Mouse (Mus musculus) gastrocnemius, postnatal 25 days (tissue): Measurements from ENCODE around the gene Ccdc87. TPM values are rescaled to one million over a fixed set of nuclear protein-coding genes. Genes with fewer than 3 reads are reported as not detected.
"Not testable (repeated sequence)": the region's sequence is repeated elsewhere in the genome, so short reads cannot be mapped to it uniquely, and the experiment has no call there.

ENCODE experiments used
- DNase-seq: peaks from one replicate; pipeline ENCODE4 v3.0.0; 2022
- long read RNA-seq, 2 experiments: library from polyadenylated mRNA; stranded (forward); transcript quantifications; one replicate each; pipeline ENCODE4 v2.0.0; 2021
- total RNA-seq, 2 experiments: library from RNA; stranded (reverse); gene quantifications; 1 replicate in 1 of 2; 2 replicates in 1 of 2; pipeline ENCODE4 v1.2.3; 2021

Gene Ccdc87
- total RNA-seq, result not detected
- long read RNA-seq, experiment 1, result 0 reads
- long read RNA-seq, experiment 2, result 0 reads

DNA sequence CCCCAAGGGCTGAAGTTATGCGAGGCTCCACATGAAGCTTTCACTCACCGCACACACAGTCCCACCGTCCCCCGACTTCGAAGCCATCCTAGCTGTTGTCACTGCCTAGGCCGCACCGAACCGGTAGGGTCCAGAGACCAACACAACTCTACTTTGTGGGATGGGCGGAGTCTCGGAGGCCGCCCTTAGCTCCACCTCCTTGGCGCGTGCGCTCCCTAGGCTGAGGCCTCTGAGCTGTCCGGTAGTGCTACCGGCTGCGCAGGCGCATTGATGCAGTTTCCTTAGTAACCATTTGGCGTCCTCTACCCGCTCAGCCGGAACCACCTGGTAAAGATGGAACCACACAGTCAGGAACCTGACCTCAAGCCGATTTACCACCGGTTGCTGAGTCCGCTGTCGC lies at the start of gene Ccdc87, which contains the start of gene Ccs:
Gene Ccdc87, plus strand, starts transcription at position 218 of the 400 bp plus-strand sequence.
Gene Ccs, minus strand, starts transcription at position 184 of the 400 bp plus-strand sequence.
- peak; percentile 96 for DNase-seq

DNA sequence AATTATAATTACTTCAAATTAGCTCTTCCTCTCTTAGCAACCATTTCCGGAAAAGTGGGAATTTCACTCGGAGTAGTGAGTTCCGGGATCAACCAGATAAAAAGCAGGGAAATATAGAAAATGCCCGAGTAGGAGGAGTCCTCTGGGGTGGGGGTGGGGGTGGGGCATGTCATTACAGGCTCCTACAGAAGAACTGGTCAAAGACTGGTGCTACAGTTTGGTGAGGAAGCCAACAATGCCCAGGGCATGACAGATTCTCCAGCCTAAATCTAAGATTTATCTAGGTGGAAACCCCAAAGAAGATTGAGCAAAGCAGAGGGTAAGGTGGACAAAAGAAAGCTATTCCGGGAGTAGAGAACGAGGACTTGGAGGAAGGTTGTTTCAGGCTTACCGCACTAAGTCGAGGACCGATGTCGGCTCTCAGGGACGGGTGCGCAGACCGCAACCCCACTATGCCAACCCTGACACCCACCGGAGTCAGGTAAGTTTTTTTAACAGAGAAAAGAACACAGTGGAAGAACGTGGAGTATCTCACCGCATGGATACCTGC lies 45.8 kb upstream of the Ccdc87 start:
- DNase-seq, result no peak

DNA sequence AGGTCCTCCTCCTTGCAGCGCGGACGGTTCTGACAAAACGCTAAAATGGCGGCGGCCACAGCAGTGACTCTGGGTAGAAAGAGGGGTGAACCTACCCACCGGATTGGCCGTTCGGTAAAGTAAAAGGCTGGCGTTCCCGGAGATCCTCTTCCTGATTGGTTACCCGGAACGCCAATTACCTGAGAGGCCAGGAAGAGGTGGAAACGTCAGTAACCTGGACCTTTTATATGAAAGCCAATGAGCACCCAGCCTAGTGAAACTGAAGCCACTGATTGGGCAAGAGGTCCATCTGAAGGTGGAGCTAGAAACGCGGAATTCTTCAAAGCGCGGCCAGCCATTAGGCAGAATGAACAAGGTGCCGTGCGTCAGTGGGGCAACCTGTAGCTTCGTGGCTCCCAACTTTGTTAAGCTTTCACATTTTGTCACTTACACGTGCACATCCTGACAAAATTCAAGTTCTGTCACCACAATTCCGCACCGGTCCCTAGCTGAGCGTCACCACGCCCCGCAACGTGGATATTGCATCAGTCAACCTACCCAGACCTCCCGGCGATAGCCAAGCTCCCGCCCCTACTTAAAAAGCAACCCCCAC lies 45.2 kb upstream of the Ccdc87 start, which contains the start of gene Rbm4:
Gene Rbm4, minus strand, starts transcription at position 71 of the 592 bp plus-strand sequence.
- peak; percentile 97 for DNase-seq

DNA sequence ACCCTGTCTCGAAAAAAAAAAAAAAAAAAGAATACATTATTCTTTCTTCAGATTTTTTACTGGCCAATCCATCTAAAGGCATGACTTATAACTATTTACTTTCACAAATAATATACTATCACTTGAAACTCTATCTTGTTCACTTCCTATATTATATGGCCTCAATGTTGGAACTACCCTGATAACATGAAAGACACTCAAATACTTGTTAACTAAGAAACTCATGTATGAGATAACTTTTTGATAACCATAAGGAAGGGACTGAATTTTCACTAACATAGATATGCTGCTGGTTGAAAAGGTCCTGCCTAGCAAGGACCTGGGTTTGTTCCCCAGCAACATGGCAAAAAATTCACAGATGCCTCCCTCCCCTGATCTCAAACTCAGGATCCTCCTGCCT lies 43.2 kb upstream of the Ccdc87 start:
- DNase-seq, result no peak

DNA sequence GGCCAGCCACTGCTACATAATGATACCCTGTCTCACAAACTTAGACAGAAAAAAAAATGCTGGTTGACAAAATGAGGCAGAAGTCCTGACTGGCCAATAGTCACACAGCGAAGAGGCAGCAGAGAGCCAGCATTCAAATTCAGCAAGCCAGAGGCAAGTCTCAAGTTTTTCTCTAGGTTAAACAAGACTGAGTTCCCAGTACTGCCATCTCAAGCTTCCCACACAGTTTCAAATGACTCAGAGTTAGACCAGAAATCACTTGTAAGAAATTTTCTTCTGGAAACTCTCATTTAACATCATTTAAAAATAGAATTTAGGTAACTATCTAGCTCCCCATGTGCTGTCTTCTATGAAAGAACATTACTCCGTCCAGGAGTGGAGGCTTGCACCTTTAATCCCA lies 41.3 kb upstream of the Ccdc87 start:
- no peak for DNase-seq

DNA sequence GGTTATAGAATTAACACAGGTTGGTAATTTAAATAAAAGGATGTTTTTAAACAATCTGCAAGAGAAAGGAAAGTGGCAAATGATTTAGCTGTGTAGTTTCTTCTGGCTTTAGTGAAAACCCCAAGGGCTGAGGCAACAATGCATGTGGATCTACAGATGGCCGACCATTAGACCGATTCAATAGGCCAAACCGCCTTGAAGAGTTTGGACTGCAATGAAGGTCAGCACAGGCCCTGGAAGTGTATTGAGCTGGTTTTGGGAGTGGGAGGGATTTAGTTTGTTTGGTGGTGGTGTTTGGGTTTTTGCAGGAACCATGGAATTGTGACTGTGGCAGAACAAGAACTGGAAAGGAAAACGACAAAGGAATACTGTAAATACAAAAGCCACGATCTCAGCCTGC lies 40.1 kb upstream of the Ccdc87 start:
- DNase-seq, result no peak

DNA sequence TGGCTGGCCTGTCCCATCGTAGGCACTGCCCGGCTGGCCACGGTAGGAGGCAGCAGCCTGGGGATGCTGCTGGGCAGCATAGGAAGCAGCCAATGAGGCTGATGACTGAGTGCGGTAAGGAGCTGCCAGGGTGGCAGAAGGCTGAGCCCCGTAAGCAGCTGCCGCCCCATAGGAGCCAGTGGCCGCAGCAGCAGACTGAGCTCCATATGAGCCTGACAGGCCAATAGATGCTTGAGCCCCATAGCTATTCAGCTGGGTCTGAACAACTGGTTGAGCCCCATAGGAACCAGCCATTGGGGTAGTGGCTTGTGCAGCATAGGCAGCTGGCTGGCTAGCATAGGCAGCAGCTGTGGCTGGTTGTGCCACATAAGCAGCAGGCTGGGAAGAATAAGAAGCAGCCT lies 36.5 kb upstream of the Ccdc87 start:
- no peak for DNase-seq

DNA sequence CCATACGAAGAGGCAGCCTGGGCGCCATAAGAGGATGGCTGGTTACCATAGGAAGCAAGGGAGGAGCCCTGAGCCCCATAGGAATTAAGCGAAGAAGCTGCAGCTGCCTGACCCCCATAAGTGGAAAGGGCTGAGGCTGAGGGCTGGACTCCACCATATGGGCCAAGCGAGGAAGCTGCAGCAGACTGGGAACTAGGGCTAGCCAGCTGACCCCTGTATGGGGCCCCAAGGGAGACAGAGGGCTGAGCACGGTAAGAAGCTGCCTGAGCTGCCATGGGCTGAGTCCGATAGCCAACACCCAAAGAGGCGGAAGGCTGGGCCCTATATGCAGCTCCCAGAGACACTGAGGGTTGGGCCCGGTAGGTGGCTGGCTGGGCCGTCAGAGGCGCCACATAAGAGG lies 35.9 kb upstream of the Ccdc87 start:
- DNase-seq, result no peak

DNA sequence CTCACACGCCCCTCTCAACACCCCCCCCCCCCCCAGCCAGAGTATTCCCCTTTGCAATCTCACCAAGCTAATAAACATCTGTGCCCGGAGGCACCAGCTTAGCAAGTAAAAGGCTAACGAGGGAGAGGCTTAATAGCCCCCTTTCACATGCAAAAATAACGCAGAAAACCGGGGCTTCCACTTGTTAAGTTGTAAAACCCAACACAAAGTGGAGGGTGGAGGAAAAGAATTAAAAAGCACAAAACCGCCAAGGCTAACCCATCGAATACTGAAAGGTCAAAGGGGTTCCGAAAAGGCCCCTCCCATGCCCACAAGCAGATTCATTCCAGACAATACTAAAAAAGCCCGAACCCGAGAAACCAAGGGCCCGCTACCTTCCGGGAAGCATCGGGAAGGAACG lies 28.9 kb upstream of the Ccdc87 start:
- DNase-seq, result no peak

DNA sequence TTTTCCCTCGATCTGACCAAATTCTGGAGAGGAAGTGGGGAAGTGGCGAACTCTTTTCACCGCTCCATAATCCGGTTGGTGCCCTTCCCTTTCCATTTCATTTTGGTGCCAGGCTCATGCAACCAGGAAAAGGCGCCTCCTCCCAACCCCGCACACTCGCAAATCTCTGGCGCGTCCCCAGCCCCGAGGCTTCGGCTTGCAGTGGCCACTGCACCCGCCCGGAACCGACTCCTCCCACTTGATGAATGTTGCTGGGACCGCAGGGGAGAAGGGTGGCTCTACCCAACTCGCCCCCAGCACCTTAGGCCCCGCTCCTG lies 28.5 kb upstream of the Ccdc87 start:
- DNase-seq, result no peak

DNA sequence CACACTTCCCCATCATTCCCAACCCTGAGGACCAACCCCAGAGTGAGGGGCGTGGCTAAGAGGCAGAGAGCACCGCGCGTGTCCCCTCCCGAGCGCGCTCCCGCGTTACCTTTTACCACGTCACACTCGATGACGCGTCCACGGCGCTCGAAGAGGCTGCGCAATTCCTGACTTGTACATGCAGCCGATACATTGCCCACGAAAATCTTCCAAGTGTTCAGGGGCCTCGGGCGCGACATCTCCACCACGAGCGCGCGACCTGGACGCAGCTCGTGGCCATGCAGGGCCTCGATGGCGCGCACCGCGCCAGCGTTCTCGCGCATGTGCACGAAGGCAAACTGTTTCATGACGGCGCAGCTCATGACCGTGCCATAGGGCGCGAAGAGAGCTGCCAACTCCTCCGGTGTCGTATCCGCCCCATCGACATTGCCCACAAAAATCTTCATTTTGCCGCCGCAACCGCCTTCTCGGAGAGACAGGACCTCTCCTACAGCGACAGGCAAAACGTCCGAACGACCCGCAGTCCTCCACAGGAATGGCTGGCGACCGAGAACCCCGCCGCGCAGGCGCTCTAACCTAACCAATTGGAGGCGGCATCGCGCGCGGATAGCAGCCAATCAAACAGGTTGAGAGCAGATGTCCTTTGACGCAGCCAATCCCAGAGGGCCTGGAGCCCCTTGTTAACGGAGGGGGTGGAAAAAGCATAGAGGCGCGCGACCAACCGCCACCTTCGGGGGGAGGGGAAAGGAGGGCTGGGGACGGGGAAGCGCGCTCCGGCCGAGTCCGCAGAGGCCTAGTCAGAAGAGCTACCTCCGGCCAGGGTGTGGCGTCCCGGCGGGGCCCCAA lies 27.9 kb upstream of the Ccdc87 start, which contains the start of the genes Gm21992 and Rbm14:
Gene Gm21992, minus strand, starts transcription at position 550 of the 846 bp plus-strand sequence.
Gene Rbm14, minus strand, starts transcription at position 572 of the 846 bp plus-strand sequence.
- peak; percentile 99 for DNase-seq

DNA sequence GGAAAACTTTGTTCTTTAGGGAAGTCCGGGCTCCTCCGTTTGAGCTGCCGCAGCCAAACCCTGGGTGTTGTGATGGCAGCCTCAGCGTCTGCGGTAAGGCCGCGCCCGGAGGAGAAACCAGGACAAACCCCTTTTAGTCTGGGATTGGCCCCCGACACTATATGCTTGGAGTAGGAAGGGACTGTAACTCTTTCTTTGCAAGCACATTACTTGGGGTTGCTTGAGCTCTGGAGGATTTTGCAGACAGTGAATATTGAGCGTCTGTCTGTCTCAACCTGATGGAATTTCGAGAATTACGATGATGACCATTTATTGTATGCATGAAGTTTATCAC lies 27.3 kb upstream of the Ccdc87 start:
- no peak for DNase-seq

DNA sequence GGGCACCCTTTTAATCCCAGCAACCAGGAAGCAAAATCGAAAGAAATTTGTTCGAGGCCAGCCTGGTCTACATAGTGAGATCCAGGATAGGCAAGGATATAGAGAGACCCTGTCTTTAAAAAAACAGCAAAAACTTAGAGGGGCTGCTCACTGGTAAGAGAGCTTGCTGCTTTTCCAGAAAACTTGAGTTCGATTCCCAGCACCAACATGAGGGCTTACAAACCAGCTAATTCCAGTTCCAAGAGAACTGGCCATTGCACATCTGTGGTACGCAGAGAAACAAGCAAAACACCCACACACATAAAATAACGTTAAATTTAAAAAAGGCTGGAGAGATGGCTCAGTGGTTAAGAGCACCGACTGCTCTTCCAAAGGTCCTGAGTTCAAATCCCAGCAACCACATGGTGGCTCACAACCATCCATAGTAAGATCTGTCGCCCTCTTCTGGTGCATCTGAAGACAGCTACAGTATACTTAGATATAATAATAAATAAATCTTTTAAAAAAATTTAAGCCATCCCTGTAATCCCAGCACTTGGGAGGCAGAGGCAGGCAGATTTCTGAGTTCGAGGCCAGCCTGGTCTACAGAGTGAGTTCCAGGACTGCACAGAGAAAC lies 26.7 kb upstream of the Ccdc87 start:
- DNase-seq, result not testable (repeated sequence)

DNA sequence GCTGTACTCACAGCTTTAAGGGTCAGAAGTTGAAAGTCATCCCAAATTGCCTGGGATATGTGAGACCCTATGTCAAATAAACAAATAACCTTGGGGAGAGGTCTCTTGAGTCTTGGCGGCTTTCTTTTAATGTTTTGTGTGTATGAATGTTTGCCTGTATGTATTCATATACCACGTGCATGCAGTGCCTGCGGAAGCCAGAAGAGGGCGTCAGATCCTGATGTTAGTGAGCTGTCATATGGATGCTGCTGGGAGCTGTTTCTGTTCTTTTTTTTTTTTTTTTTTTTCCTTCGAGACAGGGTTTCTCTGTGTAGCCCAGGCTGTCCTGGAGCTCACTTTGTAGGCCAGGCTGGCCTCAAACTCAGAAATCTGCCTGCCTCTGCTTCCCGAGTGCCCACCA lies 26.2 kb upstream of the Ccdc87 start:
- no peak for DNase-seq

DNA sequence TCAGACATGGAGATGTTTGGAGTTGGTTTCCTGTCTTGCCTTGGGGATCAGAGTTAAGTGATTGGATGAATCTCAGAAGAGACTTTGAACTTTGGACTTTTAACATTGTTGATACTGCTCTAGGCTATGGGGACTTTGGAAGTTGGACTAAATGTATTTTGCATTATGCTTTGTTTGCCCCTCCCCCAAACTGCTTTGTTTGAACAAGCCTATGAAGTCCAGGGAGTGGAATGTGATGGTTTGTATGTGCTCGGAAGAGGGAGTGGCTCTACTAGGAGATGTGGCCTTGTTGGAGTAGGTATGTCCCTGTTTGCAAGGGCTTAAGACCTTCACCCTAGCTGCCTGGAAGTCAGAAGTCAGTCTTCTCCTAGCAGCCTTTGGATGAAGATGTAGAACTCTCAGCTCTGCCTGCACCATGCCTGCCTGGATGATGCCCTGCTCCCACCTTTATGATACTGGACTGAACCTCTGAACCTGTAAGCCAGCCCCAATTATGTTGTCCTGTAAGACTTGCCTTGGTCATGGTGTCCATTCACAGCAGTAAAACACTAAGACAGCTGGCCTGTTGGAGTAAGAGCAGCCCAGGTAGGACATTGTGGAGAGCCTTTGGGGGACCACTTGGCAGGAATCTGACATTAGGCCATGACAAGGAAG lies 21.9 kb upstream of the Ccdc87 start:
- DNase-seq, result no peak

DNA sequence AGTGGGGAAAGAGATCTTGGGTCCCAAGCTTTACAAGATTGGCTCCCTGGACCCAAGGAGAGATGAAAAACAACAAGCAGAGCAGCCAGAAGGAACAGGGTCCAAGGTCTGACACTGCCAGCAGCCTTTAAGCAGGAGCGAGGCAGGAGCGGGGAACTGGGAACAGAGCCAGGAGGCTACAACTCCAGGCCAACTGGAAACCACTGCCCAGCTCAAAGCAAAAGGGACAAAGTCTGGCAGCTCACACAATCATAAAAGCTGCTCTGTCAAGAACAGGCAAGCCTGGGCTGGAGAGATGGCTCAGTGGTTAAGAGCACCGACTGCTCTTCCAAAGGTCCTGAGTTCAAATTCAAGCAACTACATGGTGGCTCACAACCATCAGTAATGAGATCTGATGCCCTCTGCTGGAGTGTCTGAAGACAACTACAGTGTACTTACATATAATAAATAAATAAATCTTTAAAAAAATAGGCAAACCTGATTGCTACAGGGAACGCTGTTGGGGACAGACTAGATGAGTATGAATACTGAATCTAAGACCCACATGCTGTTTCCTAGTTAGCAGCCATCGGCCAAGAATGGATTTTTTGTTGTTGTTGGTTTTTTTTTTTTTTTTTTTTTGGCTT lies 18.4 kb upstream of the Ccdc87 start:
- peak; percentile 88 for DNase-seq

DNA sequence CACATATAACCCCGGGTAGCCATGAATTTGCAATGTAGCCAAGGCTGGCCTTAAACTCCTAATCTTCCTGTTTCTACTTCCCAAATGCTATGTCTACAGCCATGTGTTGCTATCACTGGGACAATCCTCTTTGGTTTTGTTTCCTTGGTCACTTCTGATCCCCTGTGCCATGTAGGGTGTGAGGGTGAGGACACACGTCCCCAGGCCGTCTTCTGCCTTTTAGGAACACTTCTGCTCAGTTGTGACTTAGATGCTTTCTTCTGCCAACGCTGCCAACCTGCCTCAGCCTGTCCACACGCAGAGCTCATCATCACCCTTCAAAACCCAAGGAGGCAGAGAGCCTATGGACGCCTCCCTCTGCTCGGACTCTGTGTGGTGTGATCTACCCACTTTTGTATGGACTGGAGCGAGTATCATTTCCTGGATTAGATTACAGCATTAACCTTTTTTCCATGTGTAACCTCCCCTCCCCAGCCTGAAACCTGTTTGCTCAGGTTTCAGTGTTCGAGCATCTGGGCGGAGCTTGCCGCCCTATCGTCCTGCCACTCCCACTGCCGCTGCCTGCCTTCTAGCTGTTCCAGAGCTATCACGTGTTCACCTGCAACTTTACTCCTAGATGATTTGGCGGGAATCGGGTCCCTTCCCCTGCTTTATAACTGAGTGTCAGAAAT lies 10.6 kb upstream of the Ccdc87 start:
- peak; percentile 10 for DNase-seq

DNA sequence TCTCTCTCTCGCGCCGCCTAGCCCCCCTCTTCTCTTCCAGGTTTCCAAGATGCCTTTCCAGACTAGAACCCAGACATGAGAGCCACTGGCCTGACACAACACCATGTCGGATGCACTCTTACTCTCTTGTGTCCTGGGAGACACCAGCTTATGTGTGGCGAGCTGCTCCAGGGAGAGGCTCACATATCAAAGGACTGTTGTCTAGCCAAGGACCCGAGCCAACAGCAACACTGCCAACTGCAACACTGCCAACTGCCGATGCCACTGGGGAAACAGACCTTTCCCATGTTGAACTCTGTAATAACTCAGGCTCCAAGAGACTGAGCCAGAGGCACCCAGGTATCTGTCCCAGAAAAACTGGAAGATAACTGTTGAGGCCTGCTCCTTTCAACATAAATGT lies 10.0 kb upstream of the Ccdc87 start:
- peak; percentile 81 for DNase-seq

DNA sequence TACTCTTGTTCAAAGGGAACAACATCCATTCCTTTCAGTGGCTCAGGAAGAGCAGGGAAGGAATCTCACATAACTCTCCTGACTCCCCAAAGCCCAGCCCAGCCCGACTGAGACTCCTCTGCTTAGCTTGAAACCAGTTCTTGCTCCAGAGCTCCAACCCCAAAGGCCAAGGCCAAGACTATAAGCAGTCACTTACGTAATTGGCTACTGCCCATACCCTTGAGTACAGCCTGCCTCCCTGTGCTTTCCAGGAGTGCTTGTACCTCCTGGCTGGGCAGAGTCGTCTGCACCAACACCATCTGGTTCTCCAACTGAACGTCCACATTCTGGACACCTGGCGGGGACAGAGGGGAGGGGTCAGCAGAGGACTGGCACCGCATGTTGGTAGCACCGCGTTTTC lies 5.2 kb upstream of the Ccdc87 start:
- DNase-seq, result no peak

DNA sequence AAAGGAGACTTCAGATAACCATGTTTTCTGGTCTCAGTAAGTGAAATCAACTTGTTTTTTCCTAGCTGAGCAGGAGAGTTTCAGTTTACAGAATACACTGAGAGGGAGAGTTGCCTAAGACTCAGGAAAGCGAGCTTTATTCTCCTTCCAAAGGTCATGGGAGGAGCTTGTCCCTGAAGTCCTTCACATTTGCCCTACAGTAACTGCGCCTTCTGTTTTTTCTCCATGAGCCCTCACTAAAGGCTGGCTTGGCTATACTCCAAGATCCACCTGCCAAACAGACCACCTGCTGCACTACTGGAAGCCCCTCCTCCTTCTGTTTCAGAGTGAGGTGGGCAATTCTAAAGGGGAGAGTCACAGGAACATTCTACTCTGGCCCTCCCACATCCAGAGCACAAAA lies 3.1 kb upstream of the Ccdc87 start:
- DNase-seq, result no peak

DNA sequence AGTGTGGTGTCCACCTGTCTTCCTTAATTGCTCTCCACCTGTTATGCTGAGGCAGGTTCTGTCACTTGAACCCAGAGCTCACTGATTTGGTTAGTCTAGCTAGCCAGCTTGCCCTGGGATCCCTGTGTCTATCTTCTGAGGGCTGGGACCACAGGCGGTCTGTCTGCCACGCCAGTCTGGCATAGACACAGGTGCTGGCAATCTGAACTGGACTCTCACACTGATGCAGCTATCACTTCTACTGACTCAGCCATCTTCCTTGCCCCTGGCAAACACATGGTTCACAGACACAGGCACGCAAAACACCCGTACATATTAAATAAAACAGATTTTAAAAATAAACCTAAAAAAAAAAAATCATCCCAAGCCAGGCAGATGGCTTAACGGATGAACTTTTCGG lies 2.1 kb upstream of the Ccdc87 start:
- DNase-seq, result no peak
